Mouse (Mus musculus) hindbrain, embryonic 11.5 days (tissue): ENCODE measurements around the gene Zic5. TPM values are rescaled to one million over a fixed set of nuclear protein-coding genes. Genes with fewer than 3 reads are reported as not detected.
"Not testable (repeated sequence)": the region's sequence is repeated elsewhere in the genome, so short reads cannot be mapped to it uniquely, and the experiment has no call there.

Experiments used
- ATAC-seq: fragments of 200-750 bp; cut with Nextera tagmentation; 2 replicates; pipeline ENCODE4 v1.8.0; 2017; ENCODE audit warnings: mild to moderate bottlenecking, moderate TSS enrichment, moderate library complexity; ENCODE audit not compliant: low FRiP score
- DNase-seq: peaks from one replicate; pipeline ENCODE4 v3.0.0-alpha.2; 2015; ENCODE audit warnings: low spot score
- H3K27ac ChIP-seq: fragments of 300-500 bp; sonication (generic); 2 replicates; pipeline ENCODE4 v1.5.1; 2014; ENCODE audit warnings: mild to moderate bottlenecking, low read depth, low read length
- H3K27me3 ChIP-seq: fragments of 300-500 bp; sonication (generic); 2 replicates; pipeline ENCODE4 v1.6.1; 2014; ENCODE audit warnings: mild to moderate bottlenecking, low read length, moderate library complexity, mixed read lengths; ENCODE audit not compliant: control insufficient read depth, insufficient read depth
- H3K36me3 ChIP-seq: fragments of 300-500 bp; sonication (generic); 2 replicates; pipeline ENCODE4 v1.6.1; 2014; ENCODE audit warnings: mild to moderate bottlenecking, low read length, moderate library complexity, mixed read lengths; ENCODE audit not compliant: control insufficient read depth, insufficient read depth
- H3K4me1 ChIP-seq: fragments of 300-500 bp; sonication (generic); replicated peaks from 2 replicates; pipeline ENCODE4 v1.6.1; 2014; ENCODE audit warnings: low read length, mixed read lengths; ENCODE audit not compliant: control insufficient read depth, insufficient read depth
- H3K4me2 ChIP-seq: fragments of 300-500 bp; sonication (generic); replicated peaks from 2 replicates; pipeline ENCODE4 v1.6.1; 2014; ENCODE audit warnings: mild to moderate bottlenecking, low read depth, low read length
- H3K4me3 ChIP-seq: fragments of 300-500 bp; sonication (generic); 2 replicates; pipeline ENCODE4 v1.5.1; 2014; ENCODE audit warnings: low read depth, low read length
- H3K9ac ChIP-seq: fragments of 300-500 bp; sonication (generic); 2 replicates; pipeline ENCODE4 v1.6.1; 2014; ENCODE audit warnings: low read depth, low read length
- H3K9me3 ChIP-seq: fragments of 300-500 bp; sonication (generic); 2 replicates; pipeline ENCODE4 v1.6.1; 2016; ENCODE audit warnings: low read length; ENCODE audit not compliant: control insufficient read depth
- WGBS: fragments of 180-500 bp; shearing (Covaris S2); extraction: QIAGEN DNeasy Blood & Tissue Kit; methylation state at CpG from one replicate; pipeline ENCODE4 v1.1.7; 2014; 5-methylcytosine and 5-hydroxymethylcytosine counted together
- polyA plus RNA-seq: library from polyadenylated mRNA; unstranded; fragments of >200 nt; fragmentation: Nextera tagmentation; extraction: Ambion mirVana; gene quantifications from 2 replicates; pipeline ENCODE4 v1.2.1, GENCODE M21; 2014

The Zic5 gene
- polyA plus RNA-seq, 1 experiment from 2014 or later, result 20.1 TPM

DNA sequence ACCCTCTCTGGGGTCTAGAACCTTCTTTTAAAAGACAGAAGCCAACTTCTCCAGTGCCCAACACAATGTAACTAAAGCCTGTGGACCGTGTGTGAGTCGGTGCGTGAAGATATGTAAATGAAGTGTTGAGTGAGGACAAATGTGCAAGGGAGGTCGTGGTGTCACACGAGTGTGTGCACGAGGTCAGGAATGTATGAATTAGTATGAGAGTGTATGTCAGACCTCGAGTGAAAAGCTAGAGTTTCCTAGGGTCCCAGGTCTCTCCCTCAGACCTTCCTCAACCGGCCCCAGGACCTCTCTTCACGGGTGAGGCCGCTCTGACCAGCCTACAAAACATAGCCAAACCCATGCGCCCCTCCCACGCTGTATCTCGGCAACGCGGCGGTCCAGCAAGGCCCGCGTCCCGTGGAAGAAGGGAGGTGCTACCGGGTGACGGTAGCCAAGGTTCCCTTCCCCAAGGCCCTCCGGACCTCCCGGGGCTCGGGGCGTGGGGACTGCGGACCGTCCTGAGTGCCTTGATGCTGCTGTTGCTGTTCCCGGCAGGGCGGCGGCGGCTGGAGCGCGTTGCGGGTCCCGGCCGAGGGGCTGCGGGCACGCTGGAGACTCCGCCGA, 2.3 kb downstream of the Zic5 start:
- no peaks in the 10 kb centered on the region for H3K36me3 ChIP-seq
- peaks cover 53% of the 10 kb centered on the region for H3K27me3 ChIP-seq
- peak overlapping the region; percentile 95 for H3K27ac ChIP-seq
- peak overlapping the region; percentile 73 for H3K4me3 ChIP-seq
- DNase-seq (peak; percentile 66), ATAC-seq (no peak)
- peak overlapping the region; percentile 68 for H3K9ac ChIP-seq
- peak overlapping the region; percentile 78 for H3K4me2 ChIP-seq
- H3K4me1 ChIP-seq, result peaks cover 8% of the 10 kb centered on the region; the same call in 1 of the 2 replicates
- H3K9me3 ChIP-seq, result no peaks in the 10 kb centered on the region
- WGBS, result under 1% methylated on average over 40 of the region's 40 CpGs

DNA sequence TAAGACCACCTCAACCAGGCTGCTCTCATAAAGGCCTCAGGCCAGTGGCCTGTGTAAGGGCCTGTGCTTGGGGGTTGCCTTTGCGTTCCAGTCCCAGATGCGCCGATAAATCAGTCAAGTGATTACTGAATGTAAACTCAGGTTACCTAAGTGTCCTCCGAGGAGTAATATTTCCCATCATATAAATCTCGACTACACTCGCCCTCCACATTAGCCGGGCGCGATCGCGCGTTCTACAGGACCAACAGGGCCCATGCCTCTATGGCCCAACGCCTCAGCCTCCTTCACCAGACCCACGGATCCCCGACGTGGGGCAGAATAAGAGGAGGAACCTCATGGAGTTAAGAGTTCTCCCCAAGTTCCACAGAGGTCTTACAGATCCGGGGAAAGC, 2.8 kb downstream of the Zic5 start:
- Histone ChIP-seq H3K4me1 (peaks cover 8% of the 10 kb centered on the region; the same call in 1 of the 2 replicates), H3K4me2 (peak overlapping the region; percentile 78), H3K4me3 (peak overlapping the region; percentile 73), H3K27me3 (peaks cover 53% of the 10 kb centered on the region), H3K9ac (peak overlapping the region; percentile 68), H3K9me3 (no peaks in the 10 kb centered on the region), H3K36me3 (no peaks in the 10 kb centered on the region), H3K27ac (peak overlapping the region; percentile 95)
- WGBS, result 4% methylated on average over 17 of the region's 17 CpGs
- DNase-seq, result no peak
- no peak for ATAC-seq

DNA sequence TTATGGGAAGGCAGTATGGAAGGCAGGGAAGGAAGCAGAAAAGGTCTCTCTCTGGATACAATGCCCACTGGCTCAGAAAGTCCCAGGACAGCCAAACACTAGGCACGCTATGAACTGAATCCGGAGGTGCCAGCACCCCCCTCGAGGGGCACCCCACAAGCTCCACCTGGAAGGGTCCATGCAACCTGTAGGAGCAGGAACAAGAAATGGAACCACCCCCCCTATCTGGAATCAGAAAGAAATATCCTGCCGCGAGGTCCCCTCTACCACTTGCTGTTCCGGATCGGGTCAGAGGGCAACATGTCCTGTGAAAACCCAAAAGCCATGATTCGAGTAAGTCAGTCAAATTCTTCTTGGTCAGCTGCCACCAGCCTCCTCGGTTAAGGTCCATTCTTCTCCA, 3.5 kb downstream of the Zic5 start:
- H3K4me3 ChIP-seq, result peak overlapping the region; percentile 73
- ATAC-seq, result no peak

DNA sequence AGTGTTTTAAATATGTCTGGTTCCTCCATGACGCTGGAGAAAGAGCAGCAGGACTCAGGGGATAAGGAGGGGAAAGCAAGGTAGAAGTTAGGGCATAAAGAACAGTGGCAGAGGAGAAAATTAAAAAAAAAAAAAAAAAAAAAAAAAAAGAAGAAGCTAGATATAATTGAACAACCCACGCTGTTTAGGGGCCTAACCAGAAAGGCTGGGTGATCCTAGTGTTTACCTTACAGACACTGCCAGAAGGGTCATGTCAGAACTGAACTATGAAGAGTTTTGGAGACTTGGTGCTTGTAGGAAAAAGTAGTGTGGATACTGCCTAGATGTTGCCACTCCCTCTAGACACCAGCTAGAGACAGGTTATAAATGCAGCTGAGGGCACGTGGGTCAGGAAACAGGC, 4.0 kb downstream of the Zic5 start:
- Histone ChIP-seq H3K9ac (peak overlapping the region; percentile 68), H3K4me3 (peak overlapping the region; percentile 73), H3K4me2 (peak overlapping the region; percentile 78), H3K36me3 (no peaks in the 10 kb centered on the region), H3K27me3 (peaks cover 45% of the 10 kb centered on the region), H3K27ac (peak overlapping the region; percentile 95), H3K4me1 (peaks cover 8% of the 10 kb centered on the region; the same call in 1 of the 2 replicates), H3K9me3 (no peaks in the 10 kb centered on the region)
- 23% methylated on average over 3 of the region's 3 CpGs for WGBS
- DNase-seq (no peak), ATAC-seq (no peak)

More for the DNA sequence above, 3.5 kb downstream of the Zic5 start:
- 5% methylated on average over 9 of the region's 9 CpGs for WGBS
- DNase-seq, result peak; percentile 48
- Histone ChIP-seq H3K4me2 (peak overlapping the region; percentile 78), H3K9ac (peak overlapping the region; percentile 68), H3K9me3 (no peaks in the 10 kb centered on the region), H3K36me3 (no peaks in the 10 kb centered on the region), H3K27me3 (peaks cover 48% of the 10 kb centered on the region), H3K27ac (peak overlapping the region; percentile 95), H3K4me1 (peaks cover 8% of the 10 kb centered on the region; the same call in 1 of the 2 replicates)

DNA sequence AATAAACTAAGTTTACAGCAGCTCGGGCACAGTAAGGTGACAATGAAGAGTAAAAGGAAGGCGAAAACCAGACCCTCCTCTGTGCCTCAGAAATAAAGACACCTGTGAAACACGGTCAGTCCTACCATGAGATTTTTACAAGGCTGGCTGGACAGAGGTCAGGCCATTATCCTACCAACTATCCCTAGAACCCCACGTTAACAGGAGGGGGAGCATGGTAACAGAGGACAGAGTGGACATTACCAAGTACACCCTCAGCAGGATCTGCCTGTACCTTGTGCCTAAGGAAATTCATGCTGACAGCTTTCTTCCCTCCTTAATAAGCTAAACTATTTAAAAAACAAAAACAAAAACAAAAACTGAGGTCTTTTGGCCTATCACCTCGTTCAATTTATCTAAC, 5.3 kb downstream of the Zic5 start:
- H3K4me1 ChIP-seq, result peaks cover 6% of the 10 kb centered on the region; the same call in 1 of the 2 replicates
- peak overlapping the region; percentile 25 for H3K4me3 ChIP-seq
- peak overlapping the region; percentile 52 for H3K9ac ChIP-seq
- no peak overlapping the region; the same call in 1 of the 2 replicates for H3K27ac ChIP-seq
- H3K36me3 ChIP-seq, result no peaks in the 10 kb centered on the region
- ATAC-seq (no peak), DNase-seq (no peak)
- H3K4me2 ChIP-seq, result peak overlapping the region; percentile 35
- H3K9me3 ChIP-seq, result no peaks in the 10 kb centered on the region
- WGBS, result 47% methylated on average over 5 of the region's 5 CpGs
- H3K27me3 ChIP-seq, result peaks cover 37% of the 10 kb centered on the region

DNA sequence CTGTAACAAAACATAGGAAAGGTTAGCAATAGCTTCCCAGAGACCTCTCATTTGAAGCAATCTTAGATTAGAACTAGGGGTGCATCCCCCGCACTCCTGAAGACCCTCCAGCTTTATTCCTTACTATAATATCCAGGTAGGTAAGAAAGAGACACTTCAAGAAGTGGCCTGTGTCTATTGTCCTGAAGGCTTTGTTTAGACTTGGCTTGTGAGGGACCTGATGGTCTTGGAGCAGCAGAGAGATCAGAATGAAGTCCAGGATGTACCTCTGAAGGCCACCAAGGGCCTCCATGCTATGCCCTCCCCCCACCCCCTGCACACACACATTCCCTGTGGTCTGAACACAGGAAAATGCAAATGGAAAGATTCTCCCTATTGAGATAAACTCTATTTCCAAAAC, 5.7 kb downstream of the Zic5 start:
- Histone ChIP-seq H3K9ac (peak overlapping the region; percentile 52), H3K27ac (no peak overlapping the region), H3K27me3 (peaks cover 32% of the 10 kb centered on the region), H3K36me3 (no peaks in the 10 kb centered on the region), H3K4me3 (peak overlapping the region; percentile 25), H3K4me2 (peak overlapping the region; percentile 35), H3K4me1 (0 out of 2 replicates have a peak, but pooled peaks cover 3% of the 10 kb centered on the region), H3K9me3 (no peaks in the 10 kb centered on the region)
- no peak for DNase-seq
- 92% methylated on average over 1 of the region's 1 CpGs for WGBS
- no peak for ATAC-seq

DNA sequence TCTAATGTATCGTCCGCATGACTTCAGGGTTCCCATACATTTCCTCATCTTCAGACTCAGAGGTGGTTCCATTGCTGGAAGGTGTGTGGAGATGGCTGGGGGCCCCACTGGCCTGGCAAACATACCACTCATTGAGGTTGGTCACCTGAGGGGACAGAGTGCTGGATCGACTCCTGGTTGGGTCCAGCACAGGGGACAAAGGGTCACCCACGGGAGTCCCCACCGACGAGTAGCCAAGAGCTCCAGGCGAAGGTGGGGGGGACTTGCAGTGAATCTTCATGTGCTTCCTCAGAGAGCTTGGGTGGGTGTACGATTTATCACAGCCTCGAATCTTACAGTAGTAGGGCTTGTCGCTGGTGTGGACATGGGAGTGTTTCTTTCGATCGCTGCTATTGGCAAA, 6.1 kb downstream of the Zic5 start:
- Histone ChIP-seq H3K4me2 (peak overlapping the region; percentile 35; the same call in 1 of the 2 replicates), H3K9ac (peak overlapping the region; percentile 52; the same call in 1 of the 2 replicates), H3K27me3 (peaks cover 32% of the 10 kb centered on the region)
- ATAC-seq, DNase-seq, H3K4me1 ChIP-seq, H3K9me3 ChIP-seq, H3K36me3 ChIP-seq, H3K27ac ChIP-seq, H3K4me3 ChIP-seq: not testable (repeated sequence)
- 88% methylated on average over 9 of the region's 12 CpGs for WGBS

DNA sequence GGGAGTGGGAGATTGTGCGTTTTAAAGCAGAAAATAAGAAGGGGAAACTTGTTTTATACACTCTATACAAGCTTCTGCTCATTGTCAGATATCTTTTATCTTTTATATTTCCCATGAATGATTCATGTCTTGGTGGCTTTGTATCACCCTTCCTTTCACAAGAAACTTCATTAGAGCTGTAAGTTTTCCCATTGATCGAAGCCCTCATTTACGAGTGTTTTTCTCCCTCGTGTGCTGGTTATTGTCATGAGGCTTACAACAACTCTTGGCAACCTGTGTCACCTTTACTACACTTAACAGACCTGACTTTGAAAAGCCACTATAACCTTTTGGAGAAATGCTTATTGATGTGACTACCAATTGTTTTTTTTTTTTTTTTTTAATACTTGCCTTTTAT, 9.9 kb downstream of the Zic5 start:
- WGBS, result 39% methylated on average over 4 of the region's 4 CpGs
- H3K27me3 ChIP-seq, result peaks cover 20% of the 10 kb centered on the region
- no peak overlapping the region for H3K27ac ChIP-seq
- H3K9ac ChIP-seq, result no peak overlapping the region
- no peak overlapping the region for H3K4me2 ChIP-seq
- peaks cover 10% of the 10 kb centered on the region; the same call in 1 of the 2 replicates for H3K4me1 ChIP-seq
- H3K36me3 ChIP-seq, result no peaks in the 10 kb centered on the region
- ATAC-seq (no peak), DNase-seq (peak; percentile 22)
- no peaks in the 10 kb centered on the region for H3K9me3 ChIP-seq
- no peak overlapping the region for H3K4me3 ChIP-seq
